Mouse (Mus musculus) ES-Bruce4 (cell line): Measurements from ENCODE around the gene Hfm1. TPM values are rescaled to one million over a fixed set of nuclear protein-coding genes. Genes with fewer than 3 reads are reported as not detected.

Source experiments
- H3K27ac ChIP-seq: 2 replicates; pipeline ENCODE4 v1.5.1; 2012; ENCODE audit warnings: low read length, inconsistent platforms; ENCODE audit not compliant: insufficient read depth
- H3K27me3 ChIP-seq: 2 replicates; pipeline ENCODE4 v1.6.1; 2012; ENCODE audit warnings: mild to moderate bottlenecking, low read length, inconsistent platforms; ENCODE audit not compliant: control insufficient read depth, poor library complexity, insufficient read depth, severe bottlenecking
- H3K36me3 ChIP-seq: 2 replicates; pipeline ENCODE4 v1.6.1; 2012; ENCODE audit warnings: inconsistent platforms, mild to moderate bottlenecking, low read length, moderate library complexity; ENCODE audit not compliant: control insufficient read depth, poor library complexity, insufficient read depth, severe bottlenecking
- H3K4me1 ChIP-seq: one replicate; pipeline ENCODE4 v1.8.1; 2011; ENCODE audit warnings: low read length; ENCODE audit not compliant: control insufficient read depth, insufficient read depth
- H3K4me3 ChIP-seq: 2 replicates; pipeline ENCODE4 v1.5.1; 2011; ENCODE audit warnings: low read depth, mild to moderate bottlenecking, low read length
- H3K9ac ChIP-seq: 2 replicates; pipeline ENCODE4 v1.6.1; 2012; ENCODE audit warnings: low read depth, mild to moderate bottlenecking, inconsistent platforms; ENCODE audit not compliant: poor library complexity, severe bottlenecking
- H3K9me3 ChIP-seq: replicated peaks from 2 replicates; pipeline ENCODE4 v1.6.1; 2012; ENCODE audit warnings: mild to moderate bottlenecking, low read length, inconsistent platforms; ENCODE audit not compliant: control insufficient read depth, poor library complexity, insufficient read depth, severe bottlenecking
- CTCF ChIP-seq: IDR thresholded peaks from one replicate; pipeline ENCODE4 v1.8.1; 2011; ENCODE audit warnings: low read depth, low read length
- EP300 ChIP-seq: IDR thresholded peaks from 2 replicates; pipeline ENCODE4 v1.6.1; 2011; ENCODE audit warnings: low read depth, low read length; ENCODE audit not compliant: insufficient read depth
- POLR2A ChIP-seq: IDR thresholded peaks from one replicate; pipeline ENCODE4 v1.8.1; 2011; ENCODE audit warnings: low read length; ENCODE audit not compliant: insufficient read depth
- polyA plus RNA-seq: library from polyadenylated mRNA; stranded (reverse); fragments of >200 nt; gene quantifications from 2 replicates; pipeline ENCODE4 v1.2.4, GENCODE M21; 2011; ENCODE audit warnings: low read depth; ENCODE audit not compliant: missing spikeins, insufficient read depth, insufficient read length

Hfm1 gene
- polyA plus RNA-seq, 1 experiment: 2.8 TPM

GRCm38 (mm10) chr5:106927996-106928395, 1.9 kb upstream of the Hfm1 start:
- H3K9me3 ChIP-seq: no peaks in the 10 kb centered on the region
- H3K4me3 ChIP-seq: no peak overlapping the region
- no peak overlapping the region for H3K27ac ChIP-seq
- peaks cover 2% of the 10 kb centered on the region for H3K27me3 ChIP-seq
- H3K36me3 ChIP-seq: no peaks in the 10 kb centered on the region
- H3K4me1 ChIP-seq: no peaks in the 10 kb centered on the region
- no peak for TF ChIP-seq EP300
- TF ChIP-seq POLR2A: no peak
- no peak for TF ChIP-seq CTCF
- H3K9ac ChIP-seq: no peak overlapping the region

- no peak overlapping the region for H3K27ac ChIP-seq
- no peaks in the 10 kb centered on the region for H3K4me1 ChIP-seq
- no peaks in the 10 kb centered on the region for H3K36me3 ChIP-seq
- H3K9me3 ChIP-seq: no peaks in the 10 kb centered on the region
- H3K27me3 ChIP-seq: peaks cover 2% of the 10 kb centered on the region
- TF ChIP-seq CTCF: no peak
- no peak for TF ChIP-seq POLR2A
- TF ChIP-seq EP300: no peak
- H3K4me3 ChIP-seq: peak overlapping the region; percentile 85
- H3K9ac ChIP-seq: peak overlapping the region; percentile 94
These were observed 207 bp upstream of the Hfm1 start for GRCm38 (mm10) chr5:106926369-106926686.

DNA sequence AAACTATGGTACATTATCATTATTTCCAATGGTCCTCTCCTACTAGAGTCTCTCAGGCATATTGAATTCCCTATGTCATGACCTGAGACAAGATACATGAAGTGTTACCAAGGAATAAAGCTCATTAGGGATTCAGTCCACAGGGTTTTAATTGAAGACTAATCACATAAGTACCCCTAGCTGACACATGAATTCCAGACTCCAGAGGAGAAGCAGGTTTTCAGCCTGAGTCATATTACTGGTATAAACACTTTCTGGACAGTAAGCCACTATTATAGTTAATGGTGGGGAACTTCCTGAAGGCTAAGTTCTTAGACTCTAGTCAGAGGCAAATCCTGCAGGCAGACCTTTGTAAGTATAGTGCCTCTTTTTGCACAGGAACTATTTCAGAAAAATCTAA, 6.8 kb downstream of the Hfm1 start:
- Histone ChIP-seq H3K36me3 (no peaks in the 10 kb centered on the region), H3K4me3 (no peak overlapping the region), H3K9me3 (no peaks in the 10 kb centered on the region), H3K27ac (no peak overlapping the region), H3K27me3 (no peaks in the 10 kb centered on the region), H3K9ac (no peak overlapping the region), H3K4me1 (no peaks in the 10 kb centered on the region)
- TF ChIP-seq CTCF: no peak
- TF ChIP-seq EP300: no peak

- H3K4me3 ChIP-seq: no peak overlapping the region
- no peaks in the 10 kb centered on the region for H3K36me3 ChIP-seq
- no peaks in the 10 kb centered on the region for H3K27me3 ChIP-seq
- H3K27ac ChIP-seq: no peak overlapping the region
- no peak overlapping the region for H3K9ac ChIP-seq
- H3K9me3 ChIP-seq: no peaks in the 10 kb centered on the region
- TF ChIP-seq POLR2A: no peak
- no peak for TF ChIP-seq EP300
- TF ChIP-seq CTCF: no peak
- H3K4me1 ChIP-seq: no peaks in the 10 kb centered on the region
These were observed 29.2 kb downstream of the Hfm1 start for GRCm38 (mm10) chr5:106896879-106897278.

DNA sequence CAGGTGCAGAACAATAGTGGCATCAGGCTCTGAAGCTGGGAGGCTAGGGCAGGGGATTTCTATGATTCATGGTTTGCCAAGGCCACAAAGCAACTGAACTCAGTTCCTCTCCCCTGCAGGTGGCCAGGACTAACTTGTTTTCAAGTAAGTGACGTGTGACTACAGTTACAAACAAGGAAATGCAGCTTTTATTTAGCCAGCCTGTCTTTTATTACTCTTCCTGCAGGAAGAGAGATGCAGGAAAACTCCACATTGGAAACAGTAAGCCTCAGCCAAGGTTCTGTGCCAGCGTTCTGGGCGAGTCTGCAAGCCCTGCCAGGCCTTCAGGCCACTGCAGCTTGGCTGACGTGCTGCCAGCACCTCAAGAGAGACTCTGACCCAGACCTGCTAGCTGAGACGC, 34.3 kb downstream of the Hfm1 start:
- no peaks in the 10 kb centered on the region for H3K9me3 ChIP-seq
- peaks cover 2% of the 10 kb centered on the region for H3K4me1 ChIP-seq
- H3K27ac ChIP-seq: no peak overlapping the region
- TF ChIP-seq EP300 (no peak), POLR2A (no peak), CTCF (no peak)
- H3K27me3 ChIP-seq: no peaks in the 10 kb centered on the region
- H3K36me3 ChIP-seq: no peaks in the 10 kb centered on the region
- H3K9ac ChIP-seq: no peak overlapping the region
- no peak overlapping the region for H3K4me3 ChIP-seq

GRCm38 (mm10) chr5:106887303-106888071, 38.6 kb downstream of the Hfm1 start:
- TF ChIP-seq POLR2A (no peak), EP300 (no peak), CTCF (no peak)
- H3K27ac ChIP-seq: no peak overlapping the region
- no peak overlapping the region for H3K9ac ChIP-seq
- peaks cover 2% of the 10 kb centered on the region for H3K4me1 ChIP-seq
- H3K27me3 ChIP-seq: no peaks in the 10 kb centered on the region
- H3K9me3 ChIP-seq: no peaks in the 10 kb centered on the region
- no peak overlapping the region for H3K4me3 ChIP-seq
- no peaks in the 10 kb centered on the region for H3K36me3 ChIP-seq
